Mouse (Mus musculus) liver, embryonic 15.5 days (tissue): ENCODE data around the gene Fcho2. TPM values are rescaled to one million over a fixed set of nuclear protein-coding genes. Genes with fewer than 3 reads are reported as not detected.
"Not testable (repeated sequence)": the region's sequence is repeated elsewhere in the genome, so short reads cannot be mapped to it uniquely, and the experiment has no call there.

ENCODE experiments used
- ATAC-seq: fragments of 200-750 bp; cut with Nextera tagmentation; 2 replicates; pipeline ENCODE4 v1.8.0; 2017; ENCODE audit warnings: moderate number of reproducible peaks, mild to moderate bottlenecking, moderate library complexity; ENCODE audit not compliant: insufficient read depth
- H3K27ac ChIP-seq: fragments of 300-500 bp; sonication (generic); replicated peaks from 2 replicates; pipeline ENCODE4 v1.5.1; 2015; ENCODE audit warnings: mild to moderate bottlenecking, inconsistent platforms
- H3K27me3 ChIP-seq: fragments of 300-500 bp; sonication (generic); 2 replicates; pipeline ENCODE4 v1.6.1; 2015; ENCODE audit warnings: mild to moderate bottlenecking, inconsistent platforms
- H3K36me3 ChIP-seq: fragments of 300-500 bp; sonication (generic); replicated peaks from 2 replicates; pipeline ENCODE4 v1.6.1; 2015; ENCODE audit warnings: moderate library complexity, mild to moderate bottlenecking, inconsistent platforms
- H3K4me1 ChIP-seq: fragments of 300-500 bp; sonication (generic); replicated peaks from 2 replicates; pipeline ENCODE4 v1.6.1; 2015; ENCODE audit warnings: inconsistent platforms
- H3K4me2 ChIP-seq: fragments of 300-500 bp; sonication (generic); 2 replicates; pipeline ENCODE4 v1.6.1; 2015; ENCODE audit warnings: moderate library complexity, mild to moderate bottlenecking, inconsistent platforms
- H3K4me3 ChIP-seq: fragments of 300-500 bp; sonication (generic); replicated peaks from 2 replicates; pipeline ENCODE4 v1.5.1; 2015; ENCODE audit warnings: mild to moderate bottlenecking, inconsistent platforms
- H3K9ac ChIP-seq: fragments of 300-500 bp; sonication (generic); 2 replicates; pipeline ENCODE4 v1.6.1; 2015; ENCODE audit warnings: moderate library complexity, mild to moderate bottlenecking, inconsistent platforms
- H3K9me3 ChIP-seq: fragments of 300-500 bp; sonication (generic); replicated peaks from 2 replicates; pipeline ENCODE4 v1.6.1; 2016; ENCODE audit warnings: inconsistent platforms
- WGBS: fragments of 180-500 bp; shearing (Covaris S2); methylation state at CpG from one replicate; pipeline ENCODE4 v1.1.7; 2015; ENCODE audit warnings: mixed read lengths; ENCODE audit not compliant: insufficient replicate concordance; 5-methylcytosine and 5-hydroxymethylcytosine counted together
- polyA plus RNA-seq: library from polyadenylated mRNA; unstranded; fragments of >200 nt; fragmentation: Nextera tagmentation; extraction: Ambion mirVana; gene quantifications from 2 replicates; pipeline ENCODE4 v1.2.1, GENCODE M21; 2015

Fcho2 gene
- polyA plus RNA-seq, 1 experiment from 2014 or later: 25.5 TPM

DNA sequence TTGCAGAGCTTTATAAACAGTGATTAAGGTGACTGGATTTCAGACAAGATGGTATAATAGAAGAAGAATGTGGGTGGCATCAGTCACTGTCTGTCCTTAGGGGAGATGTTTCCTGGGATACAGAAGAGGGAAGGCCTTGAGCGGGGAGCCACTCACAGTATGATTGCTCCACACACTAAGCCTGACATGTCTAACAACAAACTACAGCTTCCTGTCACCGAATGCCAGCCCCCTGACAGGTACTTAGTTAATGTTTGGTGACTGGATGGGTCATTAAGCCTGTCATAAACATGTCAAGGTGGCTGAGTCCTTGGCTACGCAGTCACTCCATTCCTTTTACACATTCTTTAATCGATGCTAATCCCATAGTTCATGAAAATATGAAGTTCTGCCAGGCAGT lies 3.0 kb upstream of the Fcho2 start:
- Histone ChIP-seq H3K27me3 (no peaks in the 10 kb centered on the region), H3K4me2 (no peak overlapping the region), H3K27ac (no peak overlapping the region), H3K9me3 (no peaks in the 10 kb centered on the region), H3K4me1 (peaks cover 17% of the 10 kb centered on the region), H3K36me3 (no peaks in the 10 kb centered on the region), H3K4me3 (no peak overlapping the region), H3K9ac (no peak overlapping the region)
- 75% methylated on average over 4 of the region's 4 CpGs for WGBS
- ATAC-seq: no peak

DNA sequence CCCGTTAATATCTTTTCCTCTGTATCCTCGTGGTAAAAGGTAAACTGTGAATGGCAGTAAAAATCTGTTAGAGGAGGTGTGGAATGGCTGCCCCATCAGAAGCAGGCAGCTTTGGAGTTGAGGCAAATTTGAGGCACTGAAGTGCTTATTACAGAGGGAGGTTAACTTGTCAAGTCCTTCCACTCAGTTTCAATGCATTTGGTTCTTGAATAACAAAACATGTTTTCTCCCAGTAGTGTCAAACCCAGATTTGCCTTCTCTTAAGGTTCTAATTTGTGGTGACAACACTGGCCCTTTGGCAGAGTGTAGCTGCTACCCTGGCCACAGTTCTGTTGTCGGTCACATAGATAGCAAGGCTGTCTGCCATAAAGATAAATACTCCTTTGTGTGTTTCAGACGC lies 2.5 kb upstream of the Fcho2 start:
- WGBS: 46% methylated on average over 4 of the region's 4 CpGs
- no peak overlapping the region for H3K27ac ChIP-seq
- H3K4me2 ChIP-seq: no peak overlapping the region
- ATAC-seq: no peak
- no peaks in the 10 kb centered on the region for H3K36me3 ChIP-seq
- H3K27me3 ChIP-seq: no peaks in the 10 kb centered on the region
- H3K9me3 ChIP-seq: no peaks in the 10 kb centered on the region
- H3K9ac ChIP-seq: no peak overlapping the region
- no peak overlapping the region for H3K4me3 ChIP-seq
- peaks cover 17% of the 10 kb centered on the region for H3K4me1 ChIP-seq

DNA sequence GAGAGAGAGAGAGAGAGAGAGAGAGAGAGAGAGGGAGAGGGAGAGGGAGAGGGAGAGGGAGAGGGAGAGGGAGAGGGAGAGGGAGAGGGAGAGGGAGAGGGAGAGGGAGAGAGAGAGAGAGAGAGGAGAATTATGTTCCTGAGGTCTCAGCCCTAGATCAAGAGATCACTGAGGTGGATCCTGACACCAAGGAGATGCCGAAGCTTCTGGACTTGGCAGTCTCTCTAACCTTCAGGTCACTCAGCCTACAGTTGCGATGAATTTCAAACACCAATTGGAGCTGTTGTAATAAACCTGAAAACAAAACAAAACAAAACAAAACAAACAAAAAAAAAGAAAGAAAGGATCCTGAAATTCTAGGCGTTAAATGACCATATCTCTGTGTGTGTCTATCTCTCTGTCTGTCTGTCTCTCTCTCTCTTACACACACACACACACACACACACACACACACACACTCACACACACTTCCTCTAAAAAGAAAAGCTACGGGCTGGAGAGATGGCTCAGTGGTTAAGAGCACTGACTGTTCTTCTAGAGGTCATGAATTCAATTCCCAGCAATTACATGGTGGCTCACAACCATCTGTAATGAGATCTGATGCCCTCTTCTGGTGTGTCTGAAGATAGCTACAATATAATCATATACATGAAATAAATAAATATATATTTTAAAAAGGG lies 1.9 kb upstream of the Fcho2 start:
- not testable (repeated sequence) for H3K4me2 ChIP-seq, H3K9ac ChIP-seq, H3K27ac ChIP-seq, H3K27me3 ChIP-seq, H3K4me3 ChIP-seq, ATAC-seq, H3K9me3 ChIP-seq, H3K36me3 ChIP-seq
- 58% methylated on average over 4 of the region's 4 CpGs for WGBS
- H3K4me1 ChIP-seq: peaks cover 23% of the 10 kb centered on the region

DNA sequence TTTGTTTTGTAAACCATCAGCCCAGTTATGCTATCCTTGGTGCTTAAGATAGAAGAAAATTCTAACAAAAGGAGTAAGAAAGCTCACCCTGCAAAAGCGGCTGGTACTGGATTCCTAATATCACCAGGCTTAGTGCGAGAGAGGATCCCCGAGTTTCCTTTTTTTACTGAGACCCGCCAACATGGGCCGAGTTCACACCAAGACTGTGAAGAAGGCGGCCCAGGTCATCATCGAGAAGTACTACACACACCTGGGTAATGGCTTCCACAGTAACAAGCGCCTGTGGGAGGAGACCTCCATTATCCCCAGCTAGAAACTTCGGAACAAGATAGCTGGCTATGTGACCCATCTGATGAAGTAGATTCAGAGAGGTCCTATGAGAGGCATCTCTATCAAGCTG lies 1.3 kb upstream of the Fcho2 start:
- no peaks in the 10 kb centered on the region for H3K27me3 ChIP-seq
- no peak overlapping the region for H3K9ac ChIP-seq
- H3K27ac ChIP-seq: peak overlapping the region; percentile 99; the same call in 1 of the 2 replicates
- WGBS: 77% methylated on average over 9 of the region's 9 CpGs
- no peak overlapping the region for H3K4me2 ChIP-seq
- H3K4me1 ChIP-seq: peaks cover 27% of the 10 kb centered on the region
- H3K36me3 ChIP-seq: 0 out of 2 replicates have a peak, but pooled peaks cover 5% of the 10 kb centered on the region
- no peaks in the 10 kb centered on the region for H3K9me3 ChIP-seq
- ATAC-seq: no peak
- no peak overlapping the region for H3K4me3 ChIP-seq

DNA sequence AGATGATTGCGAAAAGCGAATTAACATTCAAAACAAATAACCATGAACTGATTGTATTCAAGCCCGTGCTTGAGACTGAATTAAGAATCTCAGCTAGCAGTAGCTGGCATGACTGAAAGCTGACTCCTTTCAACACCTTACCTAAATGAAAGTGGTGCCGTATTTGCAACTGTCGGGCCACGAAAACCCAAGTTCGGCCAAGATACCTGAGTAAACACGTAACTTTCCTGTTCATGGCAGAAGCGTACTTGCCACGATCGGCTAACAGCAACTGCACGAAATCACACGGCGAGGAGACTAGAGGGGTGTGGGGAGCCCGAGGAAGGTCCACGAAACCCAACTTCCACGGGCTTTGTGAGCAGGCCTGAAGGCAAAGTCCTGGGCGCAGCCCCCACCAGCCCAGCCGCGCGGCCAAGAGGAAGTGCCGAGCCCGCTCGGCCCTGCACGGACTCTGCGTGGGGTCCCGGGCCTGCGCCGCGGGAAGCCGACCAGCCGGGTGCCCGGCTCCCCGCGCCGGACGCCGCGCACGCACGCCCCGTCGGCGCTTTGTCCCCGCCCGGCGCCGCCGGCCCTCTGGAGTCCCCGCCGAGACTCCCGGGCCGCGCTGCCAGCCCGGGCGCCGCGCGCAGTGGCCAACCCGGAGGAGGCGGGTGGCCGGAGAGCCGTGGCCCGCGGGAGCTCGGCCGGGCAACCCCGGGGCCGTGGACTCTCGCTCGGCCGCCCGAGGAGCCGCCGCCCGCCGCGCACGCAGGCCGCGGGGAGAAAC lies 791 bp downstream of the Fcho2 start:
- Histone ChIP-seq H3K4me2 (peak overlapping the region; percentile 73), H3K4me3 (peak overlapping the region; percentile 83), H3K27ac (peak overlapping the region; percentile 99), H3K9ac (peak overlapping the region; percentile 95), H3K36me3 (0 out of 2 replicates have a peak, but pooled peaks cover 5% of the 10 kb centered on the region), H3K9me3 (no peaks in the 10 kb centered on the region), H3K4me1 (peaks cover 32% of the 10 kb centered on the region), H3K27me3 (no peaks in the 10 kb centered on the region)
- WGBS: under 1% methylated on average over 66 of the region's 81 CpGs
- ATAC-seq: peak; percentile 41

DNA sequence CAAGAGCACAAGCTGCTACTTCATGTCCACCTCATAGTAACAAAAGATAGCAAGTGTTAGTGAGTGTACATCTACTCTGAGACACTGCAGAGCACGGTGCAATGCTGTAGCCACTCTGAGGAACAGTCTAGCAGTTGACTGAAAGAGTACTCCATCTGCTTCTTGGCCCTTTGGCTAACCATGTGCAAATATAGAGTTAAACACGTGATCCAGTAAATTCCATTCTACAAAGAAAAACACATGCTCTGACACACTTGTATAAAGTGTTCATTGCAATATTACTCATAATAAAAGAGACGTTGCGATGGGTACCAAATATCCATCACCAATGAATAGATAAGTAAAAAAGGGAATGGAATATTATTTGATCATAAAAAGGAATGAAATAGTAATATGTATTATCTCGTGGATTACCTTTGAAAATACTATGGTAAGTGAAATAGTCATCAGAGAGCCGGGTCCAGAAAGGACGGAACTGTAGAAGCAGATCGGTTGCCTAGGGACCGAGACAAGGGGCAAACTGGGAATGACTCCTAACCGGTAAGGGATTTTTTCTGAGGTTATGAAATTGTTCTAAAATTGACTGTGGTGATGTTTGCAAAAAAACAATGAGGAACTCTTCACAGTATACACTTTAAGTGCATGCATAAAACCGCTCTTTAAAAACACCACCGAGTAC lies 1.5 kb downstream of the Fcho2 start:
- ATAC-seq: no peak
- peak overlapping the region; percentile 99 for H3K27ac ChIP-seq
- H3K9ac ChIP-seq: peak overlapping the region; percentile 95
- 18% methylated on average over 12 of the region's 12 CpGs for WGBS
- H3K27me3 ChIP-seq: no peaks in the 10 kb centered on the region
- peak overlapping the region; percentile 73 for H3K4me2 ChIP-seq
- H3K9me3 ChIP-seq: no peaks in the 10 kb centered on the region
- 0 out of 2 replicates have a peak, but pooled peaks cover 5% of the 10 kb centered on the region for H3K36me3 ChIP-seq
- peaks cover 30% of the 10 kb centered on the region for H3K4me1 ChIP-seq
- H3K4me3 ChIP-seq: peak overlapping the region; percentile 83

DNA sequence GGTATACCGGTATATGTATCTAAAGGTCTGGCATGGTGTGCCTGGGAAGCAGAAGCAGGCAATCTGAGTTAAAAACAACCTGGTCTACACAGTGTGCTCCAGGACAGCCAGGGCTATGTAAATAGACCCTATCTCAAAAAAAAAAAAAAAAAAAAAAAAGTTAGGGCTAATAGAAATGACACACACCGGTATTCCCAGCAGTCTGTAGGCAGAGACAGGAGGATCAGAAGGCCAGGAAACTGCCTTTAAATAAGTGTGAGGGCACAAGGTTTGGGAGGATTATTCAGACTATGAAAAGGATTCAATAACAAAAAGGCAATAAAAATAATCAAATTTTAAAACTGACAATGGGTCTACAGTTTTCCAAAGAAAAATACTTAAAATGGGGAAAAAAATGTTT lies 2.1 kb downstream of the Fcho2 start:
- H3K27ac ChIP-seq: peak overlapping the region; percentile 54
- WGBS: 51% methylated on average over 2 of the region's 2 CpGs
- ATAC-seq: no peak
- H3K4me2 ChIP-seq: peak overlapping the region; percentile 73
- no peaks in the 10 kb centered on the region for H3K27me3 ChIP-seq
- H3K36me3 ChIP-seq: 0 out of 2 replicates have a peak, but pooled peaks cover 5% of the 10 kb centered on the region
- peak overlapping the region; percentile 37; the same call in 1 of the 2 replicates for H3K9ac ChIP-seq
- H3K4me1 ChIP-seq: peaks cover 34% of the 10 kb centered on the region
- peak overlapping the region; percentile 83 for H3K4me3 ChIP-seq
- H3K9me3 ChIP-seq: no peaks in the 10 kb centered on the region

DNA sequence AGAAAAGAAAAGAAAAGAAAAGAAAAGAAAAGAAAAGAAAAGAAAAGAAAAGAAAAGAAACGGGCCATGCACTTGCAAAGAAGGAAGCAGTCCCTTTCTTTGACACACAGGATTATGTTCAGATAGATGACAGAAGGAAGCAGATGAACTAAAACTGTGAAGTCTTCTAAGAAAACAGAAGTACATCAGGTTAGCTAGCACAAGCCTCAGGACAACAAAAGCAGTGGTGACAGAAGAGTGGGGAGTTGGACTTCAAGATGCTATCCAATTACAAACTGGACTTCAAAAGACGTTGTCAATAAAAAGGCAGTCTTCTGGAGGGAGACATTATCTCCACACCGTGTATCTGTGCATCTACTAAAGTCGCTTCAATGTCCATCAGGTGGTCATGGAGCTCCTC lies 3.0 kb downstream of the Fcho2 start:
- WGBS: 20% methylated on average over 4 of the region's 4 CpGs
- Histone ChIP-seq H3K4me1 (peaks cover 35% of the 10 kb centered on the region), H3K27me3 (no peaks in the 10 kb centered on the region), H3K27ac (peak overlapping the region; percentile 87), H3K9ac (peak overlapping the region; percentile 32), H3K4me3 (peak overlapping the region; percentile 83), H3K4me2 (peak overlapping the region; percentile 69), H3K9me3 (no peaks in the 10 kb centered on the region), H3K36me3 (0 out of 2 replicates have a peak, but pooled peaks cover 5% of the 10 kb centered on the region)
- ATAC-seq: no peak

DNA sequence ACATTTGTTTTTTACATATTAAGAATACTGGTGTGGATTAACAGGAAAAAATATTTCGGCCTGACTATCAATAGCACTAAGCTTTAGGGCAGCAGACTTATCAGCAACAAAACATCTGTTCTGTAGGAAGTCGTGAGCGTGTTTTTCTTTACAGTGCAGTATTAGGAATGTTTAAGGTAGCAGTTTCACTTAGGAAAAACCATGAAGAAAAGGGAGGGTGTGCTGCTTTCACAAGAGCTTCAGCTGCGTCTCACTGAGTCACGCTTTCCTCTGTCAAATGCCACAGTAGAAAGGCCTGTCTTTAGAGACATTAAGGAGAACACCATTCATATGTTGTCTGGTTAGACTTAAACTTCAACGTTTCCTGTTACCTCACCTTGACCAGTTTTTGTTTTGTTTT lies 5.1 kb downstream of the Fcho2 start:
- peak overlapping the region; percentile 44 for H3K9ac ChIP-seq
- H3K9me3 ChIP-seq: no peaks in the 10 kb centered on the region
- 12% methylated on average over 6 of the region's 6 CpGs for whole genome bisulfite sequencing
- ATAC-seq: peak; percentile 75
- H3K27ac ChIP-seq: peak overlapping the region; percentile 99
- no peaks in the 10 kb centered on the region for H3K27me3 ChIP-seq
- peaks cover 9% of the 10 kb centered on the region for H3K36me3 ChIP-seq
- peak overlapping the region; percentile 44 for H3K4me3 ChIP-seq
- peak overlapping the region; percentile 72 for H3K4me2 ChIP-seq
- H3K4me1 ChIP-seq: peaks cover 22% of the 10 kb centered on the region

DNA sequence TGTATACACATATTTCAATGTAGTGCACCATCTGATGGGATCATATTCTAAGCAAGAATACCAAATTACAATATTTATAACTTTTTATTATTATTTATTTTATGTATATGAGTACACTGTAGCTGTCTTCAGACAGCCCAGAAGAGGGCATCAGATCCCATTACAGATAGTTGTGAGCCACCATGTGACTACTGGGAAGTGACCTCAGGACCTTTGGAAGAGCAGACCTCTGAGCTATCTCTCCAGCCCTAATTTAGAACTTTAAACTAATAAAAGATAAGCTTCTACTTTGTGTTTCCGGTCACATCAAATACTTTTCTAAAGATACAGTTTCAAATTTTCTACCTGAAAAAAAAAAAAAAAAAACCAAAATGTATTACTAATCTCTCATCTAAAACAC lies 6.2 kb downstream of the Fcho2 start:
- Histone ChIP-seq H3K9me3 (no peaks in the 10 kb centered on the region), H3K9ac (no peak overlapping the region), H3K4me1 (peaks cover 30% of the 10 kb centered on the region), H3K4me3 (no peak overlapping the region), H3K4me2 (no peak overlapping the region), H3K36me3 (peaks cover 19% of the 10 kb centered on the region), H3K27me3 (no peaks in the 10 kb centered on the region), H3K27ac (no peak overlapping the region)
- 36% methylated on average over 1 of the region's 1 CpGs for WGBS
- no peak for ATAC-seq

DNA sequence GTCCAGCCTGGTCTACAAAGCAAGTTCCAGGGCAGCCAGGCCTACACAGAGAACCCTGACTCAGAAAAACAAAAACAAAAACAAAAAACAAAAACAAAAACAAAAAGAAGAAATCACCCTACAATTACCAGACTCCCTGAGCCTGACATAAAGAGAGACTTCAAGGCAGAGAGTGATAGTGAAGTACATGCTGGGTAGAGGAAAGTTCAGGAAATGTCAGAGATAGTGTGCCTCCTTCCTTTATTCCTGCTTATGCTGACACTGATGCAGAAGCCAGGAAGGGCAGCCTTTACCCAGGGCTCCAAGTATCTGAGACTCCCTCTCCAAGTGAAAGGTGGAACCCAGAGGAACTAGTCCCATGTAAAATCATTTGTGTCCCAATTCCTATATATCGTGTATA lies 10.8 kb downstream of the Fcho2 start:
- 60% methylated on average over 1 of the region's 1 CpGs for WGBS
- peak overlapping the region; percentile 16; the same call in 1 of the 2 replicates for H3K27ac ChIP-seq
- ATAC-seq: no peak

More for the DNA sequence above, 10.8 kb downstream of the Fcho2 start:
- Histone ChIP-seq H3K36me3 (peaks cover 52% of the 10 kb centered on the region), H3K9me3 (no peaks in the 10 kb centered on the region; the same call in 1 of the 2 replicates), H3K4me3 (no peak overlapping the region), H3K27me3 (no peaks in the 10 kb centered on the region), H3K4me2 (no peak overlapping the region), H3K4me1 (peaks cover 14% of the 10 kb centered on the region), H3K9ac (no peak overlapping the region)
